Mouse (Mus musculus) midbrain, embryonic 10.5 days (tissue): ENCODE data around the gene Nfkbiz. TPM values are rescaled to one million over a fixed set of nuclear protein-coding genes. Genes with fewer than 3 reads are reported as not detected.
"Not testable (repeated sequence)": the region's sequence is repeated elsewhere in the genome, so short reads cannot be mapped to it uniquely, and the experiment has no call there.

ENCODE experiments used
- DNase-seq: peaks from one replicate; pipeline ENCODE4 v3.0.0-alpha.2; 2017; ENCODE audit warnings: low spot score
- H3K27ac ChIP-seq: fragments of 300-500 bp; sonication (generic); replicated peaks from 2 replicates; pipeline ENCODE4 v1.5.1; 2016; ENCODE audit warnings: mild to moderate bottlenecking
- H3K27me3 ChIP-seq: fragments of 300-500 bp; sonication (generic); 2 replicates; pipeline ENCODE4 v1.6.1; 2016; ENCODE audit warnings: low read depth, mild to moderate bottlenecking; ENCODE audit not compliant: poor library complexity, severe bottlenecking
- H3K36me3 ChIP-seq: fragments of 300-500 bp; sonication (generic); 2 replicates; pipeline ENCODE4 v1.6.1; 2016; ENCODE audit warnings: mild to moderate bottlenecking, moderate library complexity
- H3K4me1 ChIP-seq: fragments of 300-500 bp; sonication (generic); 2 replicates; pipeline ENCODE4 v1.6.1; 2016
- H3K4me3 ChIP-seq: fragments of 300-500 bp; sonication (generic); 2 replicates; pipeline ENCODE4 v1.5.1; 2016; ENCODE audit warnings: mild to moderate bottlenecking, moderate library complexity
- H3K9me3 ChIP-seq: fragments of 300-500 bp; sonication (generic); replicated peaks from 2 replicates; pipeline ENCODE4 v1.6.1; 2016; ENCODE audit warnings: mild to moderate bottlenecking
- WGBS: fragments of 180-500 bp; shearing (Covaris S2); methylation state at CpG from one replicate; pipeline ENCODE4 v1.1.7; 2016; 5-methylcytosine and 5-hydroxymethylcytosine counted together
- polyA plus RNA-seq: library from polyadenylated mRNA; unstranded; fragments of >200 nt; fragmentation: Nextera tagmentation; extraction: Ambion mirVana; gene quantifications from 2 replicates; pipeline ENCODE4 v1.2.1, GENCODE M21; 2016

The Nfkbiz gene
- polyA plus RNA-seq, 1 experiment from 2014 or later = 1.2 TPM

DNA sequence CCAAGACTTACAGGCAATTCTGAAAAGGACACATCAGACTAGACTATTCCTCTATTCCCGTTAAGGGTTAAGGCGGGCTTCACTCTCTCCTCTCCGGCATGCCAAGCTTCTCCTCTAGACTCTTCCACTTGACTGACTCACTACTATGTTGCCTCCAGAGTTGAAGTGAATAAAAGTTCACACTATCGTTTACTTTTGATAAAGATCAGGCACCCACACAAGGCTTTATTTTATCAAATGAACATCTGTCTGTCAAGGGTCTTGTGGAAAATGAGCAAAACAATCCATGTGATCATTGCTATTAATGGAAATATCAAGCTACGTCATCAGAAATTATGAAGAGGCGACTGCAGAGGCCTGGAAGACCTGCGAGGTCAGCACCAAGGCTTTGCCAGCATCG is 9.0 kb upstream of the Nfkbiz start:
- Histone ChIP-seq H3K4me1 (no peaks in the 10 kb centered on the region), H3K27ac (no peak overlapping the region), H3K9me3 (0 out of 2 replicates have a peak, but pooled peaks cover 8% of the 10 kb centered on the region), H3K4me3 (no peak overlapping the region), H3K36me3 (peaks cover 17% of the 10 kb centered on the region), H3K27me3 (no peaks in the 10 kb centered on the region)
- 88% methylated on average over 8 of the region's 8 CpGs for WGBS
- DNase-seq = no peak

GRCm38 (mm10) chr16:55844847-55845246 is 6.1 kb upstream of the Nfkbiz start:
- 94% methylated on average over 3 of the region's 3 CpGs for WGBS
- 0 out of 2 replicates have a peak, but pooled peaks cover 8% of the 10 kb centered on the region for H3K9me3 ChIP-seq

GRCm38 (mm10) chr16:55843919-55844318 is 5.2 kb upstream of the Nfkbiz start:
- Histone ChIP-seq H3K9me3 (0 out of 2 replicates have a peak, but pooled peaks cover 8% of the 10 kb centered on the region), H3K4me1 (peaks cover 3% of the 10 kb centered on the region), H3K36me3 (peaks cover 17% of the 10 kb centered on the region), H3K4me3 (no peak overlapping the region), H3K27ac (no peak overlapping the region), H3K27me3 (no peaks in the 10 kb centered on the region)
- 92% methylated on average over 12 of the region's 12 CpGs for WGBS
- no peak for DNase-seq

More at GRCm38 (mm10) chr16:55844847-55845246, 6.1 kb upstream of the Nfkbiz start:
- Histone ChIP-seq H3K36me3 (peaks cover 17% of the 10 kb centered on the region), H3K27me3 (no peaks in the 10 kb centered on the region), H3K4me3 (no peak overlapping the region), H3K4me1 (no peaks in the 10 kb centered on the region), H3K27ac (no peak overlapping the region)
- no peak for DNase-seq

- H3K9me3 ChIP-seq = 0 out of 2 replicates have a peak, but pooled peaks cover 8% of the 10 kb centered on the region
- DNase-seq = no peak
- no peaks in the 10 kb centered on the region for H3K27me3 ChIP-seq
- H3K36me3 ChIP-seq = peaks cover 17% of the 10 kb centered on the region
- H3K27ac ChIP-seq = no peak overlapping the region
- WGBS = 93% methylated on average over 5 of the region's 5 CpGs
- H3K4me1 ChIP-seq = peaks cover 10% of the 10 kb centered on the region
- no peak overlapping the region for H3K4me3 ChIP-seq
These were observed 4.4 kb upstream of the Nfkbiz start for GRCm38 (mm10) chr16:55843134-55843533.

DNA sequence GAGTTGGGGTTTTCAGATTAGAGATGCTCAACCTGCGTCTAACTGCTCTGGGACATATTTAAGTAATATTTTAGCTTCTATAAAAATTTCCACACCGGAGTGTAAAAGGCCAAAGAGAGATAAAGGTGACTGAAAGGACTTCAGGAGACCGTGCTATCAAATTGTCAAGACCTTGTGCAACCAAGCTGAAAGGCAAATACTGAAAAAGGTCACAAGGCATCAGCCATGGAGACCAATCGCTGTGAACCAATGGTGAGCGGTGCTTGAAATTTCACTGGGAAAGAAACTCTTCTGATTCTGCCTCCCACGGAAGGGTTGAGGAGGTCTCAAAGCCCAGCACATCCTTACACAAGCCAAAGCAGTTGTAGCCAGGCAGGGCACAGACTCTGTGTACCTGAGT is 2.8 kb upstream of the Nfkbiz start:
- Histone ChIP-seq H3K4me1 (peaks cover 17% of the 10 kb centered on the region), H3K27ac (no peak overlapping the region), H3K4me3 (no peak overlapping the region), H3K36me3 (peaks cover 17% of the 10 kb centered on the region), H3K9me3 (0 out of 2 replicates have a peak, but pooled peaks cover 6% of the 10 kb centered on the region), H3K27me3 (no peaks in the 10 kb centered on the region)
- no peak for DNase-seq
- 91% methylated on average over 6 of the region's 6 CpGs for WGBS

DNA sequence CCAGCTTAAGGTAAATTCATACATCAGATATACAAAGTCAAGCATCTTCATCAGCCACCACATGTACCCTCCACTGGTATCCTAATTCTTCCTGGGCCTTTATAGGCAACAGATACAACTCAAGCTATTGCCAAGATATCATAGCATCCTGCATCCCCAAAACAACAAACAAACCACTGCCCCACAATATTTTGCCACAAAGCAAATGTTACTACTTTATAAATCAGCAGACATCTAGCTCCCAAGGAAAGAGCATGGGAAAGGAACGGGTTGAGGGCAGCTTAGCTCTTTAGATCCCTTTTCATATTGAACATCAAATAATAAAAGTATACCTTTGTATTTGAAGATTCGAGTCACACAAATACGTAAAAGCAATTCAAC is 580 bp downstream of the Nfkbiz start:
- no peaks in the 10 kb centered on the region for H3K9me3 ChIP-seq
- peak overlapping the region; percentile 98 for H3K27ac ChIP-seq
- H3K4me1 ChIP-seq = peaks cover 30% of the 10 kb centered on the region
- H3K36me3 ChIP-seq = peaks cover 14% of the 10 kb centered on the region
- WGBS = 14% methylated on average over 3 of the region's 3 CpGs
- no peak for DNase-seq
- H3K27me3 ChIP-seq = no peaks in the 10 kb centered on the region
- peak overlapping the region; percentile 58 for H3K4me3 ChIP-seq

GRCm38 (mm10) chr16:55837653-55838052 is 1.0 kb downstream of the Nfkbiz start:
- H3K27ac ChIP-seq = peak overlapping the region; percentile 98
- peak overlapping the region; percentile 58 for H3K4me3 ChIP-seq
- not testable (repeated sequence) for DNase-seq, H3K9me3 ChIP-seq, H3K27me3 ChIP-seq
- WGBS = 93% methylated on average over 8 of the region's 8 CpGs
- H3K4me1 ChIP-seq = peaks cover 30% of the 10 kb centered on the region
- peaks cover 14% of the 10 kb centered on the region for H3K36me3 ChIP-seq

DNA sequence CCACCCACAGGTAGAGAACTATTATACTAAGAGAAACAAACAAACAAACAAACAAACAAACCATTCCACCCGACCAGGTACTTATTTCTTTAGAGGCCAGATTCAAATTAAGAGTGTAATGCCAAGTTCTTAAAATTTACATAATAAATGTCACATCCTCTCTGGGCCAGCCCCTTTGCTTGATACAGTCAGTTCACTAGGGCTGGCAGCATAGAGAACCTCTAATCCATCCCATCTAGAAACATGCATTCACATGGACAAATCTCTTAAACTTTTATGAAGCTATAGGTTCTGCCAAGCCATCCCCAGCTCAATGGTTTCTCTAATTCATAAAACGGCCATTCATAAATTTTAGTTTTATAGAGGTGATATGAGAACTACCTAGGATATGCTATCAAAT is 1.5 kb downstream of the Nfkbiz start:
- Histone ChIP-seq H3K9me3 (no peaks in the 10 kb centered on the region), H3K27me3 (no peaks in the 10 kb centered on the region), H3K27ac (no peak overlapping the region), H3K4me1 (peaks cover 30% of the 10 kb centered on the region), H3K4me3 (no peak overlapping the region), H3K36me3 (peaks cover 15% of the 10 kb centered on the region)
- DNase-seq = no peak
- 84% methylated on average over 2 of the region's 2 CpGs for WGBS

DNA sequence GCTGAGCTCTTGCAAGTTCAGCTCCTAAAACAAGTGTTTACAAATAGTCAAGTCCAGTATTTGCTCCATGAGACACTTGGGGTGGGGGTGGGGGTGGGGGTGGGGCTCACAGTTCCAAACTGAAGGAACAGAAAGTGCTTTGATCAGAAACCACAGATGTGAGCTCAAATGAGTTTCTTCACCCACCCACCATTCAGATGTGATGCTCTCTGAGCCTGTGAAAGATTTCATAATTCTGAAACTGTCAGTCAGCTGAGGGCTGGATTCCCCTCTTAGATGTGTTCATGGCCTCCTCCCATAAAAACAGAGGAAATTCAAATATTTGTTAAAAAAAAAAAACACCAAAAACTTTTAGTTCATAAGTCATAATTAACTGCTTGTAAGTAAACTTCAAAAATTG is 2.9 kb downstream of the Nfkbiz start:
- DNase-seq = no peak
- H3K27ac ChIP-seq = no peak overlapping the region
- peaks cover 18% of the 10 kb centered on the region for H3K36me3 ChIP-seq
- no peak overlapping the region for H3K4me3 ChIP-seq
- H3K4me1 ChIP-seq = peaks cover 30% of the 10 kb centered on the region
- no peaks in the 10 kb centered on the region for H3K27me3 ChIP-seq
- H3K9me3 ChIP-seq = no peaks in the 10 kb centered on the region

- Histone ChIP-seq H3K9me3 (no peaks in the 10 kb centered on the region), H3K27me3 (no peaks in the 10 kb centered on the region)
These were observed 6.1 kb downstream of the Nfkbiz start for GRCm38 (mm10) chr16:55832617-55833016.

DNA sequence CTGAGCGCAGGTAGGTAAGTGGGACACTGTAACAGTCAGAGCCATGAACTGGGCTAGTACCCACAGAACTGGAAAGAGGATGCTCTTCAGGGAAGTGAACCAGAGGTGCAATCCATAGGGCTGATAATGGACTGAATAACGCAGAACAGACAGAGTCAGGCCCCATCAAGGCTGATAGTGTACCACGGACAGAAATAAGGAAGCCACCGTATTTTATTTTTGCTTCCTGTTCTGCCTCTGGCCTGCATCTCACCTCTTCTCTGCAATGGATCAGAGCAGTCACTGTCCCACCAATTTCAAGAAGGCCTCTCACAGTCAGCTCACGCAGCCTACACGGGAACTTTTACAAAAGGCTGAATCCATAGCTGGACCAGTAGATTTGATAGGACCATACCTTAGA is 6.7 kb downstream of the Nfkbiz start:
- Histone ChIP-seq H3K36me3 (peaks cover 18% of the 10 kb centered on the region), H3K4me1 (peaks cover 14% of the 10 kb centered on the region), H3K27me3 (no peaks in the 10 kb centered on the region), H3K27ac (no peak overlapping the region), H3K9me3 (no peaks in the 10 kb centered on the region), H3K4me3 (no peak overlapping the region)
- WGBS = 99% methylated on average over 6 of the region's 6 CpGs
- DNase-seq = no peak

More at GRCm38 (mm10) chr16:55832617-55833016, 6.1 kb downstream of the Nfkbiz start:
- Histone ChIP-seq H3K27ac (no peak overlapping the region), H3K4me3 (no peak overlapping the region), H3K4me1 (peaks cover 15% of the 10 kb centered on the region), H3K36me3 (peaks cover 18% of the 10 kb centered on the region)
- DNase-seq = no peak
- 90% methylated on average over 8 of the region's 8 CpGs for WGBS

DNA sequence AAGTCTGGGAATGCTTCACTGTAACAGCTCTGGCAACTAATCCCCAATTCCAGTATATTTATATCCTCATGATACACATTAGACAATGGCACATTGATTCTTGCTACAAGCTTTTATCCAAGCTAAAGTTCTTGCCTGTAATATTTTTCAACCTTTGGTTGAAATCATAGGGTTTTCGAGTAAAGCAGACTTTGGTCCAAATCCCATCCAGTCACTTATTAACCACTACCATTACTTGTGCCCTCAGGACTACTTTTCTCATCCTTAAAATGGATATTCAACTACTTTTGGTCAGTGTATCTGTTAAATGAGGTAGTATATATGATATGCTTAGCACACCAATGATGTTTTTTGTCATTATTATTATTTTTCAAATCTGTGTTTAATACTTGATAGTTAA is 7.2 kb downstream of the Nfkbiz start:
- 84% methylated on average over 1 of the region's 1 CpGs for WGBS
- H3K27me3 ChIP-seq = no peaks in the 10 kb centered on the region
- no peak for DNase-seq

DNA sequence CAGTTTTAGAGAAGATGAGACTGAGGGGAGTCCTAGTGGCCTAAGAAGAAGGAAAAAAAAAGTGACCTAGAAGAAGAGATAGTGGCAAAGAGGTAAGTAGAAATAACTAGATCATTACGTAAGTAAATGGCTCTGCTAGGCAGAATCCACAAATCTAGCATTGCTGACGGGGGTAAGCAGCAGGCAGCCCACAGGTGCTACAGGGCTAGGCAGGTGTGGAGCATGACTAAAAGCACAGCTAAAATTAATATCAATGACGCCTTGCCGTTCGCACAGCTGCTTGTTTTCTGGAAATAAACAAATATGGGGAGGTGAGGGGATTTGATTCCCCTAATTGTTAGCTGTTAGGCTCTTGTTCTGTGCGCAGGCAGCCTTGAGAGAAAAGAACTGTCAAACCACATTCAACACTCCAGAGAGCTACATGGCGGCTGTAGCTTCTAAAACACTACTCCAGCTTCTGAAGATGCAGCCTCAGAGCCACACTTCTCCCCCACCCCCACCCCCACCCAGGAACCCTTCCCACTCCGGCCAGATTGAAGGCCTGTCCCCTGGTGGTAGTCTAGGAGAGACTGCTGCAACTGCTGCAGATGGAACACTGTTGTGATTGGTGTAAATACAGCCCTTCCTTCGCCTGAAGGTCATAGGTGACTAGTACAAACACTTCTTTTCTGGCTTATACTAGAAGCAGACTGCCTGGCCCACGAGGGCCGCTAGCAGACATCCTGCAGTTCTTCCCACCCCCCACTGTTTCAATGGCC is 15.1 kb downstream of the Nfkbiz start:
- no peak for DNase-seq

More for the DNA sequence above, 7.2 kb downstream of the Nfkbiz start:
- peaks cover 12% of the 10 kb centered on the region for H3K4me1 ChIP-seq
- no peak overlapping the region for H3K4me3 ChIP-seq
- peaks cover 18% of the 10 kb centered on the region for H3K36me3 ChIP-seq
- no peaks in the 10 kb centered on the region for H3K9me3 ChIP-seq
- no peak overlapping the region for H3K27ac ChIP-seq

More for the DNA sequence above, 15.1 kb downstream of the Nfkbiz start:
- Histone ChIP-seq H3K4me3 (no peak overlapping the region), H3K27me3 (peaks cover 28% of the 10 kb centered on the region), H3K27ac (no peak overlapping the region), H3K4me1 (peaks cover 34% of the 10 kb centered on the region), H3K9me3 (no peaks in the 10 kb centered on the region), H3K36me3 (peaks cover under 1% of the 10 kb centered on the region)
- WGBS = 49% methylated on average over 11 of the region's 11 CpGs
